Mouse (Mus musculus) liver, embryonic 14.5 days (tissue): ENCODE measurements around the gene Ttc39a.

Source experiments
- CTCF ChIP-seq: IDR thresholded peaks from 2 replicates; pipeline ENCODE4 v1.5.1; 2016; ENCODE audit warnings: antibody characterized with exemption, low read depth, control low read depth
- EP300 ChIP-seq: IDR thresholded peaks from 2 replicates; pipeline ENCODE4 v1.6.1; 2016; ENCODE audit warnings: antibody characterized with exemption, low read depth

DNA sequence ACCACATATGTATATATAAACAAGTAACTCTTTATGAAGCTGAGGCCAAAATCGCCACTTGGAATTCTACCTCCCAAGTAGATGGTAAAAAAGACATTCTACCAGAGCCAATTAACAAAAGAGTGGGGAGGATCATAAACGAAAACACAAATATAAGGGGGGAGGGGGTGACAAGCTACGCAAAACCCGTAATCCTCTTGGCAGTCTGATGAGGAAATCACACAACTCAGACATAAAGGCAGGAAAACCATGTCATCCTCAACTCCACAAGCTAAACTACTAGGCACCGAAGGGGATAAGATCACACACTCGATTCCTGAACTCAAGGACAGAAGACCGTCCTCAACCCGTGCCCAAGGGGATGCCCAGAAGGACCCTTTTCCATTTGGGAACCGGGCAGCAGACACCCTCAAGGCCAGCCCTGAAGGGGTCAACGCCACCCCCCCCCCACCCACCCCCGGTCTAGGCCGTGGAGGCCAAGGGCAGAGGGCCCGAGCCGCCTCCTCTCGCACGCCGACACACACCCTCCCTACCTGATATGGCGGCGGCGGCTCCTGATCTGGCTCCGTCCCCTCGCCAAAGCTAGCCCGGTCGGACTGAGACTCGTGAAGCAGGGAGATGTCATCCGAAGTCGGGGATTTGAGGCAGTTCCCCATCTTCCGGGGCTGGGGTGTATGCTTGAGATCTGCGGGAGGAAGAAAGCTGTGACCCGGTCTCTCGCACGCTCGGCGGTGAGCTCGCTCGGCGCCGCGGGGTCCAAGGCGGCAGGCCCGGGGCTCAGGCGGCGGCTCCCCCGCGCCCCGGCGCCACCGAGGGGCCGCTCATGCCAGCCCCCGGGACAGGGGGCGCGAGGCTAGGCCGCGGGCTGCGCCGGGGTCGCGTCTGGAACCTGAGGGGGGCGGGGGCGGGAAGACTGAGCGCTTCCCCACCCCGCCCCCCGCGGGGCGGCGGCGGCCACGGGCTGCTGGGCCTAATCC, 69.4 kb downstream of the Ttc39a start:
- TF ChIP-seq CTCF (no peak), EP300 (no peak)
